Mouse (Mus musculus): ENCODE data around the gene Pwwp2b.

The Pwwp2b gene

DNA sequence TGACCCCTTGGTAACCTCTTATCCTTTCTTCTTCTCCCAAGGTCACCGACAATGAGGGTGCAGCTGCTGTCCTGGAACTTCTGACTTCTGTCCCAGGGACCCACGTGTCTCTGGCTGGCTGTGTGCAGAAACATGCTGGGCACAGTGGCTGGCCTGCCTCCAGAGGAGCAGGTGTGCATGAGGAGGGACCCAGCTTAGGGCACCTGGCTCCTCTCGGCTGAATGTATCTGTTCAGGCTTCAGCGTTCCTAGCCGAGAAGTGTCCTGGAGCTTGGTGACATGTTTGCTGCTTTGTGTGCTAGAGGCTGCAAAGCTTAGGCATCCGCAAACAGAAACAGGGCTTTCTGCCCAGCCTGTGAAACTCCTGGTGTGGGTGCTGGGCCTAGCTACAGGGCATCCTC is 18.1 kb downstream of the Pwwp2b start:
- DNase-seq: no peak

DNA sequence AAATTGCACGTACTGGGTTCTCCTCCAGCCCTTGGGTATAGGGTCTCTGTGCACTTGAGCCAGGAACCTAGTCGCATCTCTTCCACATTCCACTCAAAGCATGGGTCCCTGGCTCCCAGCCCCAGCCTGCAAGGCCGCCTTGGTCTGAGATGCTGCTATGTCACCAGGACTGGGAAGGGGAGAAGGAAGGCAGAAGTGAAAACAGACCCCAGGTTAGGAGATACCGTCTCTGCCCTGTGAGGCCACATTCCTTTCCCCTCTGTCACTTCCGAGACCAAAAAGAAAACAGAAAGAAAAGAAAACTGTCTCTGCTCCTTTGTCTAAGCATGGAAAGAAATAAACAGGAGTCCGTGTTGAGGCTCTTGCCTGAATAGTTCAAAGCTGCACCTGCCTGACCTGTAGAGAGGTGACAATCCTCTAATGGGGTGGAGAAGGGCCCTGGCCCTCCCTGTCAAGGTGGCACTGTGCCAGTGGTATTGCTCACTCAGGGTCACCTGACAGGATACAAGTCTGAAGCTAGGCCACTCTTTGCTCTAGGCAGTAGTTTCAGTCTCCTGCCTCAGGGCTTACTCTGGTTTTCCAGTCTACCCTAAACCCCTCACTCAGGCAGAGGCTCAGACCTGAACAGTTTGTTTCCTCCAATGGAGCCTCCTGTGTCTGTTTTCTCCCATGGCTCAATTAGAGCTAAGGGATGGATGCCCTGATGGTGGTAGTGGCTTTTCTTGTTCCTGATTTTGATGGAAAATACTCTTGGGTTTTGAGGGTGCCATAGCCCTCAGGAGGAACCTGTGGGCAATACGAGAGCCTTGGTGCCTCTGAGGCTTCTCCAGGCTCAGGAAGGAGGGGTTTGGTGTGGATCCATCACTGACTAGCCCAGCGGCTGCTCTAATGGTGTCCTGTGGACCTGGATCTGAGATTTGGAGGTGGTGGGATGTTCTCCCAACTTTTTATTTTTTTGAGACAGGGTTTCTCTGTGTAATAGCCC is 18.9 kb downstream of the Pwwp2b start:
- no peak for DNase-seq

DNA sequence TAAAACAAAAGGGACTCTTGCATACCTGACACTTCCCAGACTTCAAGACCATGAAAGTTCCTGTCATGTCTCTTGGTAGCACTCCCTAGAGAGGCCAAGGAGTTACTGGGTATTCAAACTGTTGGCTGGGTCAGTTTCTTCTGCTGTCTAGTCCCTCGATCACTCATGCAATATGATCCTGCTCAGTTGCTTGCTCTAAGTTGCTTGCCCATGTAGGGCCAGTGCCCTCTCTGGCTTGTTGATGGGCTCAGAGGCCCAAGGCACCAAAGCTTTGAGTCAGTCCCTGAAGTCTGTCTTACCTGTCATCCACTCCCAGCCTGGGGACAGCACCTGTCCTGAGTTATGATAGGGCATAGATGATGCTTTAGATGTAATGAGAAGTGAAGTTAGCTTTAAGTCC is 22.5 kb downstream of the Pwwp2b start:
- no peak for DNase-seq

DNA sequence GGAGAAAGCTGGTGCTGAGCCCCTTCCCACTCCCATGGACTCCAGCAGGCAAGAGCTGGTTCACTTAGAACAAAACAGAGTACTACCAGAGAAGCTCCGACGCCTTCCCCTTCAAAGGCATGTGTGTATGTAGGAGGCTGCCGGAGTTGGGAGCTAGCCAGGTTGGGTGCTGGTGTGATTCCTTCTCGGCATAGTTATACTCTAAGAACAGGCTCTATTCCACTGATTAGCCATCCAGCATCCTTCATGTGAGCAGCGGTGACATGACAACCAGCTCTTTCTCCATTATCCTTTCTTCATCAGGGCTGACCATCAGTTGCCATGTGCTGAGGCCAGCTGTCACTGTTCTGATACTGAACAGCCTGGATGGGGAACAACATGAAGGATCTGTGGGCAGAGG is 23.6 kb downstream of the Pwwp2b start:
- DNase-seq: peak; percentile 82

DNA sequence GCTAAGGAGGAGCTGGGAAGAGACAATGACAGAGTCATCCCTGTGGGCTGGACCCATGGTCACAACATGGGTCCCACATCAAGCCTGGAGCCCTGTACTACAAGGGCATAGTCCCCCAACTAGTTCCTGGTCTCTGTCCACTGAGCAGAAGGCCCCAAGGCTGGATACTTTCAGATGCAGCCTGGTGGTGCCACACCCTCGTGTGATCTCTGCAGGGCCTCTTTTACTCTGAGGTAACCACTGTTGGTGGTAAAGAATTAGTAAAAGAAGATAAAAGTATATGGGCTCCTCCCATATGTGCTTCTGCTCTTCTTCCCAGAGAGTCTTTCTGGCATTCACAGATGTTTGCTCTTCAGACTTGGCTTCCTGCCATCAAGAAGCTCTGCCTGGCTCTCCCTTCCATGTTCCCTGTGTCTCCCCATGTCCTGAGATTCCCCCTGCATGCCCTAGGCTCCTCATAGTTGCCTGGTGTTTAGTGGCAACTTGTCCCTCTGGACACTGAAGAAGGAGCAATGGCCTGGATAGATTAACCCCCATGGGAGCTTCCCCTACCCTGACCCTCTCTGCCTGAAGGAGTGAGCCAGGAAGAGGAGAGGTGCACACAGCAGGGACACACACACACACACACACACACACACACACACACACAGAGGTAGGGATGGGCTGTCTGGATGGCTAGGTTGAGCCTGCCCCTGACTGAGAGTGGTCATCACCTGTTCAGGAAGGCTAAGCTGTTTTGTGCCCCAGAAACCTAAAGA is 24.5 kb downstream of the Pwwp2b start:
- peak; percentile 65 for DNase-seq

DNA sequence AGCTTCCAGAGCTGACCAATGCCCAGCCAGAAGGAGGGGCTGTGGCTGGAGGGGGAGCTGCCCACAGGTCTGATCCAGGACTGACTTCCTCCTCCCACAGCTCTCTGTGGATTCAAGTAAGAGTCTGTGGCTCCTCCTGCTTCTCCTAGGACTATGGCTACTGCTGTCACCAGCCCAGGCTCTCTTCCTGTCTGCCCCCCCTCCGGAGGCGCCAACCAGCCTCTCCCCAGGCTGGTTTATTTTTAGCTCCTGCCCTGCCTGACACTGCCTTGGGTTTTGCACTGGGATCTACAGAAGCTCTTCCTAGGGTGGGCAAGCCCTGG is 25.1 kb downstream of the Pwwp2b start:
- DNase-seq: no peak

DNA sequence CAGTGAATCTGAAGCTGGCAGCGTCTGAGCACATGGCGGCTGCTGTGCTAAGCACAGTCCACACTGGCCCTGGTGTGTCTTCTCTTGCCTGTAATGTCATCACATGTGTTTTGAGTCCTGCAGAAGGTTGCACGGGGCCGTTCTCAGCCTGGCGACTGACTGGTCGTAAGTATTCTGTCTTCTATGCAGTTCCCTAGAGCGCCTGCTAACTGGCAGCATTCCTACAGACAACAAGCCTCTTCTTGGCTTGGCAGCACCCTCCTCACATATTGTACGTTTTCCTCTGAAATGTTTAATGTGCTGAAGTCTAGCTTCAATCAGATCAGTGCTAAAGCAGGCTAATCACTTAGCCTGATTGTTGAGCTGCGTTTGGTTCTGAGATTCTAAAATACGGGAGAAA is 27.3 kb downstream of the Pwwp2b start:
- DNase-seq: peak; percentile 44

DNA sequence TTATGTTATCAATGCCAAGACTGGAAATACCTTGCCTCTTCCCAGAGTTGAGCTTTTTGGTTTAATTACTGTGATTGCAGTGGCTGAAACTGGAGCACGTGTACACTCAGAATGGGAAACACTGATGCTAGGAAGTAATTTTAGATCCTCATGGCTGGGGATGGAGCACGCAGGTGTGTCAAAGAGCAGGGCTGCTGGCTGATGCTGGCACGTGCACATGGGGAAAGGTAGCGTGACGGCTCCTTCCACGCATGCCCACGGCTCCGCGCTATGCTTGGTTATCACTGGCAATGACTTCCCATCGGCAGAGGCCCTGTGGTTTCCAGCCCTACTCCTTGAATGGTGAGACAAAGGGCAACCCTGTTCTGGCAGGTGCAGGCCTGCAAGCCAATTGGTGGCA is 27.9 kb downstream of the Pwwp2b start:
- DNase-seq: no peak

DNA sequence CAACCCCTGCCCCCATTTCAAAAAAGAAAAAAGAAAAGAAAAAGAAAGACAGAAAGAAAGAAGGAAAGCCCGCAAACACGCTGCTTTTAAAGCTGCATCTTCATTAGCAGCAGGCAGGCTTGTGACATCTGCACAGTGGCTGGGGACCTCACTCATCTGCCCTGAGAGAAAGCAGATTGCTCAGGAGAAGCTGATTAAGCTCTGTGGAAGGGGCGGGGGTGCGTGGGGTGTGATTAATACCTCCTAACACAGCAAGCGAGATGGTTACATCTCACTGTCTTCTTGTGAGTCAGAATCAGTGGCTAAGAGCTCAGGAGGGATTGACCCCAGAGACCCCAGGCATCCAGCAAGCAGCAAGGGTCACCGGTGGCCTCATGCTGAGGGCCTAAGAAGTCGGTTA is 29.3 kb downstream of the Pwwp2b start:
- DNase-seq: peak; percentile 41

DNA sequence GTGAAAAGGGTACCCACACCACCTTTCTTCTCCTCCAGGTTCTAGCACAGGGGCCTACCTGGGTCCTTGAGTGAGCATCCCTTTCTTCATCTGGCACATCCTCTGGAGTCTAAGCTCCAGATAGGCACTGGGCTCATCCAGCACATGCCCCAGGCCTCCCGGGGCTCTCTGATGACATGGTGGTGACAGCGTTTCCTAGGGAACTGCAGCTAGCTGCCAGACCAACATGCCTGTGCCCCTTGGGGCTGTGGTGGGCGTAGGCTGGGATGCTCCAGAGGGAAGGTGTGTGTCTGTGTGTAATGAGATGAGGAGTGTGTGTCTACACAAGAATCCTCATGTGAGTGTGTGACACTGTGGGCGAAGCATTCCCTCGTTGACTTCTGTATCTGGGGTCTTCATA is 31.3 kb downstream of the Pwwp2b start:
- DNase-seq: no peak

DNA sequence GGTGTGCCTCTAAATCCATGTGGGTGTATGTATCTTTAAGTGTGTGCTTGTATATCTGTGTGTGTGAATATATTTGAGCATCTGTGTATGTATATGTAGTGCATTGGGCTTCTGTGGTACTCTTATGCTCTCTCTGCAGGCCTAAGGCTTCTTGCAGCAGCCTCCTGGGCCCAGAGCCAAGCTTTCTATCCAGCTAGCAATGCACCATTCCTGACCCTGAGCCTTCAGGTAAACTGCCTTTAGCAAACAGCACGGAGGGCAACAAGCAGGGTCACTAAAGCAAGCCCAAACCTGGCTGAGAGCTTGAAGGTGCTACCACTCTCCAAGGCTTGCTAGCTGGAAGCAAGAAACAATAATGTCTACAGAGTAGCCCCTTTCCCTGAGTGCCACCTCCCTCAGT is 31.8 kb downstream of the Pwwp2b start:
- DNase-seq: no peak

DNA sequence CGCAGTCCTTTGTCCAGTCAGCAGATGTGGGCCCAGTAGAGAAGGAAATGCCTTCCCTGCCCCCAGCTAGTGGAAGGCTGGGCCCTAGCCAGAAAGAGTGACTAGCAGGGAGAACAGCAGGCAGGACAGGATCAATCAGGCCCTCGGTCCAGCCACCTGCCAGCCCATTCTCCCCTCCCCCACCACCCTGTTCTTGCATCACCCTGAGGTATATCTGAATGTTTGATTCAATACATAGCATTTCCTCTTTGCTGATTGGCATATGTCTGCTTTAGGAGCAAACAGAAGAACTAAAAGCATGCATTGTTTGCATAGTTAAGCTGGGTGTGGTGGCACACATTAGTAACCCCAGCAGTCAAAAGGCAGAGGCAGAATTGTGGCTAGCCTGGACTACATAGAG is 32.9 kb downstream of the Pwwp2b start:
- DNase-seq: no peak

DNA sequence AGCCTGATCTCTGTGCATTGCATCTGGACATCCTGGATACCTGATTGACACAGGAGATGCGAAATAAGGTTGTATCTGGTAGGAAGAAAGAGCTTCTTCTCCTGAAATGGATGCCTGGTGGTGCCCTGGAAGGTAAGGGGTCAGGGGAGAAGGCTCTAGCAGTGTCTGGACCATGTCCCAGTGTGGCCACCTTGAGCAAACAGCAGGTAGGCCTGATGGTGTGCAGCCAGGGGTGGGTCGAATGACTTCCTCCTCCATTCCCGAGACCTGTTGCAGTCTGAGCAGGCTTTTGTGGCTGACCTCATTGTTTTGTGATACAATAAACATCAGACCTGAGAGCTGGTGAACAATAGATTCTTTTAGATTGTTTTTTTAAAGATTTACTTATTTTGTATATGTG is 33.8 kb downstream of the Pwwp2b start:
- no peak for DNase-seq

DNA sequence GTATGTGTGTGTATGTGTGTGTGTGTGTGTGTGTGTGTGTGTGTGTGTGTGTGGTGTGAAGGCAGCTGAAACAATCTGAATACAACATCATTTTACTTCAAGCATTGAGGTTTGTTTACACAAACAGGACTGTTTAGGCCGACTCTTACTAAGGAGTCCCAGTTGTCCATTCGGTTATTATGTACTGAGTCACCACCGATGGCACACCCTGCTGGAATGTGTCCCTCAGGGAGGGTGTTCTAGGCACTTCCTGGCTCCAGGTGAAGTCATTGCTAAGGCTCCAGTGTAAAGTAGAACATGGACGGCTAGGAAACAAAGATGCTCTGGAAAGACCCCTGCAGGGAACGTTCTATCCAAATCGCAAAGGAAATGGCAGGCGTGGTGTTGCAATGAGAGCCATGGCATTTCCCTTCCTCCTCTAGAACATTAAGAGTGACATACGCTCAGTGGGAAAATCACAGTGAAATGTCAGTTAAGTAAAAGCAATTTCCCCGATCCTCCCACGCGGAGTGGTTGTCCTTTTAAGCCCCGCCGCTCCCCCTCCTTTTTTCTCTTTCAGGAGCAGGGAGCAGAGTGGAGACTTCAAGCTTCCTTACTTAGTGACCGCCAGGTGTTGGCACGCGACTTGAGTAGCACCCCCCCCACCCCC is 37.1 kb downstream of the Pwwp2b start:
- DNase-seq: peak; percentile 31

DNA sequence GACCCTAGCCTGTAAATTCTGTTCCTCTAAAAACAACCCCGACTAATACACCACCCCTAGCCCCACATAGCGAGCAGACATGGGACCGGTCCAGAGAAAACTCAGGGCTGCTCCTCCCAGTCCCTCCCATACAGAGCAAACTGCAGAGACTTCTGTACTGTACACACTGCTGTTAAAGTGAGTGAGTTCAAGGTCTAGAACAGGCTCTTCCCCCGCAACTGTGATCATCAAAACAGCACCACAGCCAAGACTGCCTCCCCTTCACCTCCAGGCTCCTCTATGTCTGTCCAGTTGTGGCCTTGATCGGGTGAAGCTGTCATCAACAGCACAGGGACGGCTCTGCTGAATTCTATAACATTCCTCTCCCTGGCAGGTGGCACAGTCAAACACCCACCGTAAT is 40.3 kb downstream of the Pwwp2b start:
- no peak for DNase-seq

DNA sequence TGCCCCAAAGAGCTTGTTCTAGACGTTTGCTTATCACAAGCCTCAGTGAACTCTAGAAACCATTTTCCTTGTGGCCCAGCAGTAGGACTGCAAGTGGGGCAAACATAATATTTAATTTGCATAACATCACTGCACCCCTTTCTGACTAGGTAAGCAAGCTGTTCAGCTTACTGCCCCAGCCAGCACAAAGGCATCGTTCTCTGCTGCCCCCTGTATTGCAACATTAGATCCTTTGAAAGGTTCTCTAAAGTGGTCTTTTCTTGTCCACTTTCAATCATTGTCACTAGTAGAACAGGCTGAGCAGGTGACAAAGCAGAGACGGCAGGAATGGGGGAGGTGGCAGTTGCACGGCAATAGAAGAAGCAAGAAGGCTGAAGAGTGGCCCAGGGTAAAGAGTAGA is 45.1 kb downstream of the Pwwp2b start:
- no peak for DNase-seq

DNA sequence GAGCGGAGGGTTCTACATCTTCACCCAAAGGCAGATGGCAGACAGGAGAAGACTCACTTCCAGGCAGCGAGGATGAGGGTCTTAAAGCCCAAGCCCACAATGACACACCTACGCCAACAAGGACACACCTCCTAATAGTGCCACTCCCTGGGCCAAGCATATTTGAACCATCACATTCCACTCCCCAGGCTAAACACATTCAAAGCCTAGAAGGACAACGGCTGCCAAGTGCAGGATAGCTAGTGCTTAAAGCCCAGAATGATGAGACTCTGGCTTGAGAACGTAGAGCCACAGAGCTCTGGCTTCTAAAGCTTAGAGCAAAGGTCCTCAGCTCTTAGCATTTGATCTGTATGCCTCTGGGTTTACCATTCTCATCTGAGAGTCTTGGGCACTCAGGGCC is 45.8 kb downstream of the Pwwp2b start:
- no peak for DNase-seq

DNA sequence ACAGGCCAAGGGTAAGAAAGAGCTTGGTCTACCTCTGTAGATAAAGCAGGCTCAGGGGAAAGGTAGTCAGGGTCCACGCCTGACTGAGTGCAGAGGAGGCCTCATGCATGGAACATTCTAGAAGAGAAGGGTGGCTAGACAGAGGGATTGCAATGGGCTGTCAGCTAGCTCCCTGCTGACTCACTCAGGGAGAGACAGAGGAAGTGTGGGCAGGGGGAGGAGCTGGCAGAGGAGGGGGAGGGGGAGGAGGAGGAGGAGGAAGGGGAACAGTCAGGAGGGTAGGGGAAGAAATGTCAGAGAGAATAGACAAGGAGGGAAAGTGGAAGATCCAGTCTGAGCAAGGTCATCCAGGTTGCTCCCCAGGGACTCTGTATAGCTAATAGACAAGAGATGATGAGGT is 47.4 kb downstream of the Pwwp2b start:
- no peak for DNase-seq

DNA sequence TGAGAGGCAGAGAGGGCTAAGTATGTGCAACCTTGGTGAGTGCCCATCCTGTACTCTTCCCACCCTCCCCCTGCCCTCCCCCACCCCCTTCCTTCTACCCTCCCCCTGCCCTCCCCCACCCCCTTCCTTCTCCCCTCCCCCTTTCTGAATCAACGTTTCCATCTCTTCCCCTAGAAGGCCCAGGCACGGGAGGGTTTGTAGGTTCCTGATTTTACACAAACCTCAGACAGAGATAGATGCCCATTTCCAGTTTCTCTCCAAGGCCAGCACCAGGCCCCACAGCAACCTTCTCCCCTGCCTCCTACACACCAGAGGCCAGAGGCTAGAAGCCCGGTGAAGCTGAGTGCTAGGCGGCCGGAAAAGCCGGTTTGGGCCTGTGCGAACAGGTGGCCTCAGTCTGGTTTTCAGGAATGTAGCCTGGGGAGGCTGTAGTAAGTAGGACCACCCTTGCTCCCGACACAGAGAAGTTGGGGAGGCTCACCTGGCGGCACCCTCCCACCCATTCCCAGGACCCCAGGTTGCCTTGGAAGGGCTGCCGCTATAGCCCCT is 48.3 kb downstream of the Pwwp2b start:
- DNase-seq: no peak

DNA sequence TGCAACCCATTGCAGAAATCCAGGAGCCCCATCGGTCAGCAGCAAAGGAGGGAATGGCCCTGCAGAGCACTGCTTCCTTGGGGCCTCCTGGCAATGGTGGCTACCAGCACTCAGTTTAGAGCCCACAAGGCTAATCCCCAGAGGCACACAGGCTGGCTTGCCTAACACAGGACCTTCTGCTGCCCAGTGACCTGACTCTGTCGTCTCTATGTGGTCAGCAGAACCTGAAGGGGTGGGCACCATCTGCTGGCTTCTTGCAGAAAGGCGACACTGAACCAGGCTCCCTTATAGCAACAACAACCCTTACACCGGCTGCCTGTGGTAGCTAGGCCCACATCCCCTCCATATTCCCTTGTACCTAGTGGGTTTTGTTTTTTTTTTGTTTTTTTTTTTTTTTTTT is 50.2 kb downstream of the Pwwp2b start:
- DNase-seq: no peak

DNA sequence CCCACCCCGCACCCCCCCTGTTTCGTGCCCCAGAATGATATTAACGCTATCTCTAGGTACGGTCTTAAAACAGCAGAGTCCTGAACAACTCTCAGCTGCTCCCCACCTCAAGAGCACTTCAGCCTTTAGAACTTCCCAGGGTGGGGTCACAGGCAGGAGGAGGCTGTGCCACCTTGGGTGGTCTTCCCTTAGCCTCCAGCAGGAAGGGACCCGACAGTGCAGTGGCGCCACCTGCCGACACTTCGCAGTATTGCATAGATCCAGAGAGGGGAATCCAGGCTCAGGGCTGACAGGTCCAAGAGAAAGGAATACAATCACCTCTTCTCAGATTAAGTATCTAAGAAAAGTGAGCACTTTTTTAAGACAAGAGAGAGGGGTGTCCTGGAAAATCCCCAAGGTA is 51.1 kb downstream of the Pwwp2b start:
- DNase-seq: peak; percentile 74

DNA sequence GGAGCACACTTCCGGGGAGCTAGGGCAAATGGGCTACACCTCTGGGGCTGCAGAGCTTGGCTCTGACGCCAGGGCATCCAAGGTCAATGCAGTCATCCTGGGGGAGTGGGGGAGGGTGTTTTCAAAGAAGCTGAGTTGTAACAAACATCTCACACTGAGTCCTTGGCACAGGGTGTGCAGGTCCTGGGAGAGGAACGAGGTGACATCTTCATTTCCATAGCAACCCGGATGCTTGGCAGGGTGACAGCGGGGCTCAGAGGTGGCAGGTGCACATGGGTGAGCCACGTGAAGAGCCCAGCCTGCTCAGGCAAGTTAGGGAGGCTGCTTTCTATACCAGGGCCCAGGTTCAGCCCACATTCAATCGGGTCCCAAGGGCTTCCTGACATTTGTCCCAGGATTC is 52.1 kb downstream of the Pwwp2b start:
- peak; percentile 71 for DNase-seq

DNA sequence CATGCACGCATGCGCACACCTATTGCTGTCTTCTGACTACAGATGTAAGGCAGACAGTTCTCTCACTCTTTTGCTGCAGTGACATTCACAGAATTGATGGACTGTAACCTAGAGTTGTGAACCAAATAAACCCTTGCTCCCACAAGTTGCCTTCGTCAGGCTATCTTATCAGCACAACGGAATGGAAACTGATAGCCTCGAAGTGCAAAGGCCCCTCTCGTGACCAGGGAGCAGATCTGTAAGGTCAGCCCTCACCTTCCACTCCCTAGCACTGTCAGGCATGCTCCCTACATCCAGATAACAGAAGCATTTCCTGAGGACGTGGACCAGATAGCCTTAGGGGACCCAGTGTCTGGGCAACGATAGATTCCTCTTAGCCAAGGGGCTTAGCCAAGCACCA is 53.2 kb downstream of the Pwwp2b start:
- DNase-seq: no peak

DNA sequence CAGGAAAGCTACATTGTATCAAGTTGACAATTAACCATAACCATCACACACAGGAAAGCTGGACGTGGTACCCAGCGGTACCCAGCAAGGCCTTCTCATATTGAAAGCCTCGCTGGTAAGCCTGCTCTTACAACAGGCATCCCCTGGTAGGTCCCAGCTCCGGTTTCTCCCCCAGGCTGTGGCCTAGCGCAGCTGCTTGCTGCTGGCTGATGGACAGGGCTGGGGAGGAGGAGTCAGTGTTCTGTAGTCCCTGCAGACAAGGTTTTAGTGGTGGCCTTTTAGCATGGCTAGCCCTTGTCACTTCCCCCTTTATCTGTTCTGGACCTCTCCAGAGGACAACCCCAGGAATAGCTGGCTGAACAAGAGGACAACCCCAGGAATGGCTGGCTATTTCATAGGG is 54.0 kb downstream of the Pwwp2b start:
- DNase-seq: no peak

All from right cerebral cortex, adult 18-20 months (tissue).